Mouse (Mus musculus) embryonic facial prominence, embryonic 14.5 days (tissue): Measurements from ENCODE around the gene Dmac2. TPM values are rescaled to one million over a fixed set of nuclear protein-coding genes. Genes with fewer than 3 reads are reported as not detected.

ENCODE experiments used
- ATAC-seq: fragments of 200-750 bp; cut with Nextera tagmentation; 2 replicates; pipeline ENCODE4 v1.8.0; 2017; ENCODE audit warnings: low read depth, moderate number of reproducible peaks, moderate TSS enrichment
- DNase-seq: peaks from one replicate; pipeline ENCODE4 v3.0.0-alpha.2; 2015; ENCODE audit warnings: low spot score
- H3K27ac ChIP-seq: fragments of 300-500 bp; sonication (generic); replicated peaks from 2 replicates; pipeline ENCODE4 v1.5.1; 2014; ENCODE audit warnings: low read depth, mild to moderate bottlenecking, low read length, moderate library complexity
- H3K27me3 ChIP-seq: fragments of 300-500 bp; sonication (generic); replicated peaks from 2 replicates; pipeline ENCODE4 v1.6.1; 2014; ENCODE audit warnings: low read length; ENCODE audit not compliant: control insufficient read depth, insufficient read depth
- H3K36me3 ChIP-seq: fragments of 300-500 bp; sonication (generic); 2 replicates; pipeline ENCODE4 v1.6.1; 2014; ENCODE audit warnings: low read length, mixed read lengths; ENCODE audit not compliant: control insufficient read depth, insufficient read depth
- H3K4me1 ChIP-seq: fragments of 300-500 bp; sonication (generic); 2 replicates; pipeline ENCODE4 v1.6.1; 2014; ENCODE audit warnings: antibody characterized with exemption, low read length; ENCODE audit not compliant: control insufficient read depth, insufficient read depth
- H3K4me2 ChIP-seq: fragments of 300-500 bp; sonication (generic); 2 replicates; pipeline ENCODE4 v1.6.1; 2014; ENCODE audit warnings: low read depth, mild to moderate bottlenecking, low read length, moderate library complexity, mixed read lengths
- H3K4me3 ChIP-seq: fragments of 300-500 bp; sonication (generic); 2 replicates; pipeline ENCODE4 v1.5.1; 2014; ENCODE audit warnings: low read depth, mild to moderate bottlenecking, low read length
- H3K9ac ChIP-seq: fragments of 300-500 bp; sonication (generic); 2 replicates; pipeline ENCODE4 v1.6.1; 2014; ENCODE audit warnings: low read depth, mild to moderate bottlenecking, low read length, moderate library complexity, mixed read lengths
- H3K9me3 ChIP-seq: fragments of 300-500 bp; sonication (generic); 2 replicates; pipeline ENCODE4 v1.6.1; 2016; ENCODE audit warnings: low read length; ENCODE audit not compliant: control insufficient read depth
- WGBS: fragments of 180-500 bp; shearing (Covaris S2); extraction: QIAGEN DNeasy Blood & Tissue Kit; methylation state at CpG from one replicate; pipeline ENCODE4 v1.1.7; 2014; 5-methylcytosine and 5-hydroxymethylcytosine counted together
- polyA plus RNA-seq: library from polyadenylated mRNA; unstranded; fragments of >200 nt; fragmentation: Nextera tagmentation; extraction: Ambion mirVana; gene quantifications from 2 replicates; pipeline ENCODE4 v1.2.1, GENCODE M21; 2014

Gene Dmac2
- polyA plus RNA-seq, 1 experiment from 2014 or later, result 30.3 TPM

DNA sequence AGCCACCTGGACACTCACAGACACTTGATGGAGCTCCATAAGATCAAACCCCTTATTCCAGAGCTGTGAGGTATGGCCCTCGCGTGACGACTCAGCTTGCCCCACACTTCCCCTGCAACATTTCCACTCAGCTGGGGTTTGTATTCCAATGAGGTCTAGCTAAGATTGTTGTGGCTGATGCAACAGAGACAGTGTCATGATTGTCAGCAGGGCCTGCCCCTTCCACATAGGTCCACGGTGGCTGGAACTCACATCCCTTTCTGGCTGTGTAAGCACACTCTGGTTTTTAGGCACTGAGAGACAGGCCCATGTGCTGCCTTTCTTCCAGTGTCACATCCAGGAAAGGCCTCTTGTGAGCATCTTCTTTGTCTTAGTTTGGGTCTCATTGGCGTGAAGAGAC is 34.6 kb upstream of the Dmac2 start:
- Histone ChIP-seq H3K4me2 (no peak overlapping the region), H3K27ac (no peak overlapping the region), H3K36me3 (no peaks in the 10 kb centered on the region), H3K27me3 (no peaks in the 10 kb centered on the region), H3K9ac (no peak overlapping the region), H3K4me1 (no peaks in the 10 kb centered on the region), H3K4me3 (no peak overlapping the region), H3K9me3 (no peaks in the 10 kb centered on the region)
- ATAC-seq (no peak), DNase-seq (no peak)
- whole genome bisulfite sequencing, result 85% methylated on average over 5 of the region's 5 CpGs

- WGBS, result 76% methylated on average over 9 of the region's 9 CpGs
- H3K27me3 ChIP-seq, result no peaks in the 10 kb centered on the region
- DNase-seq, result no peak
- H3K4me2 ChIP-seq, result no peak overlapping the region
- H3K9ac ChIP-seq, result no peak overlapping the region
- no peak overlapping the region for H3K27ac ChIP-seq
- H3K4me1 ChIP-seq, result no peaks in the 10 kb centered on the region
- H3K4me3 ChIP-seq, result no peak overlapping the region
- no peaks in the 10 kb centered on the region for H3K9me3 ChIP-seq
- no peak for ATAC-seq
- no peaks in the 10 kb centered on the region for H3K36me3 ChIP-seq
Observed at GRCm38 (mm10) chr7:25585351-25586204, 33.6 kb upstream of the Dmac2 start.

DNA sequence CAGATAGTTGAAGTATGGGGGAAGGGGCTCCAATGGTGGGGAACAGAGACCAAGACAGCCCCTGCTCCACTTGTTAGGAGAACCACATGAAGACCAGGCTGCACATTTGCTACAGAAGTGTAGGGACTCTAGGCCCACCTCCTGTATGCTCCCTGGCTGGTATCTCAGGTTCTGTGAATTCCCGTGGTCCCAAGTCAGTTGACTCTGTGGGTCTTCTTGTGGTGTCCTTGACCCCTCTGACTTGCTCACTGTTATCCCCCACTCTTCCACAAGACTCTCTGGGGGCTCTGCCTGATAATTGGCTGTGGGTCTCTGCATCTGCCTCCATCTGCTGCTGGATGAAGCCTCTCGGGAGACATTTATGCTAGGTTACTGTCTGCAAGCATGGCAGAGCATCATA is 28.0 kb upstream of the Dmac2 start:
- no peaks in the 10 kb centered on the region for H3K4me1 ChIP-seq
- H3K9me3 ChIP-seq, result no peaks in the 10 kb centered on the region
- H3K4me2 ChIP-seq, result no peak overlapping the region
- H3K36me3 ChIP-seq, result no peaks in the 10 kb centered on the region
- H3K9ac ChIP-seq, result no peak overlapping the region
- ATAC-seq (no peak), DNase-seq (no peak)
- no peaks in the 10 kb centered on the region for H3K27me3 ChIP-seq
- H3K4me3 ChIP-seq, result no peak overlapping the region
- 91% methylated on average over 2 of the region's 2 CpGs for WGBS
- no peak overlapping the region for H3K27ac ChIP-seq

- no peaks in the 10 kb centered on the region for H3K4me1 ChIP-seq
- no peak overlapping the region for H3K27ac ChIP-seq
- no peak overlapping the region for H3K9ac ChIP-seq
- H3K27me3 ChIP-seq, result no peaks in the 10 kb centered on the region
- H3K36me3 ChIP-seq, result no peaks in the 10 kb centered on the region
- H3K4me2 ChIP-seq, result no peak overlapping the region
- no peak overlapping the region for H3K4me3 ChIP-seq
- ATAC-seq, result no peak
- WGBS, result 73% methylated on average over 3 of the region's 3 CpGs
- H3K9me3 ChIP-seq, result no peaks in the 10 kb centered on the region
- DNase-seq, result no peak
Observed at GRCm38 (mm10) chr7:25593859-25594258, 25.4 kb upstream of the Dmac2 start.

DNA sequence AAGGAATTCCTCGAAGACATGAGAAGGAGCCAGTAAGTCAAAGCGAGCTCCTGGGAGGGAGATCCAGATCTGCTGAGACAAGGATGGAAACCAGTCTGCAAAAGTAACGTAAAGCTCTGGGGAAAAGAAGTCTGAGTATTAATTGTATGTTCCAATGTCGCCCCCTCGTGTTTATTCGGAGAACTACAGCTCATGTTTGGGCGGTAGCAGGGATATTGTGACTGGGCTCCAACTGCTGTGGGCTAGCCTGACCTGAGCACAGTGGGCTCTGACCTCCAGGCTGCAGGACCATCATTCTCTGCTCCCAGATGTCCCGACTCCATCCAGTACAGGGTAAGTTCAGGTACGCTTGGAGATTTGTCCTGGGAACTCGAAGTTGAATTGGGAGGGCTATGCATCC is 19.6 kb upstream of the Dmac2 start:
- Histone ChIP-seq H3K4me1 (no peaks in the 10 kb centered on the region), H3K4me3 (no peak overlapping the region), H3K27me3 (no peaks in the 10 kb centered on the region), H3K4me2 (no peak overlapping the region), H3K9ac (no peak overlapping the region), H3K27ac (no peak overlapping the region), H3K36me3 (no peaks in the 10 kb centered on the region), H3K9me3 (no peaks in the 10 kb centered on the region)
- peak; percentile 68 for DNase-seq
- no peak for ATAC-seq
- WGBS, result 12% methylated on average over 10 of the region's 10 CpGs

- ATAC-seq (no peak), DNase-seq (no peak)
- 83% methylated on average over 11 of the region's 11 CpGs for WGBS
- Histone ChIP-seq H3K36me3 (no peaks in the 10 kb centered on the region), H3K9me3 (no peaks in the 10 kb centered on the region), H3K27ac (no peak overlapping the region), H3K4me3 (no peak overlapping the region), H3K4me2 (no peak overlapping the region), H3K4me1 (no peaks in the 10 kb centered on the region), H3K9ac (no peak overlapping the region), H3K27me3 (no peaks in the 10 kb centered on the region)
Observed at GRCm38 (mm10) chr7:25600666-25601065, 18.5 kb upstream of the Dmac2 start.

- Histone ChIP-seq H3K9ac (no peak overlapping the region), H3K9me3 (no peaks in the 10 kb centered on the region), H3K27ac (no peak overlapping the region), H3K4me3 (no peak overlapping the region), H3K27me3 (no peaks in the 10 kb centered on the region), H3K4me2 (no peak overlapping the region), H3K36me3 (no peaks in the 10 kb centered on the region), H3K4me1 (no peaks in the 10 kb centered on the region)
- WGBS, result 87% methylated on average over 16 of the region's 16 CpGs
- DNase-seq, result no peak
- no peak for ATAC-seq
Observed at GRCm38 (mm10) chr7:25601346-25601745, 17.9 kb upstream of the Dmac2 start.

DNA sequence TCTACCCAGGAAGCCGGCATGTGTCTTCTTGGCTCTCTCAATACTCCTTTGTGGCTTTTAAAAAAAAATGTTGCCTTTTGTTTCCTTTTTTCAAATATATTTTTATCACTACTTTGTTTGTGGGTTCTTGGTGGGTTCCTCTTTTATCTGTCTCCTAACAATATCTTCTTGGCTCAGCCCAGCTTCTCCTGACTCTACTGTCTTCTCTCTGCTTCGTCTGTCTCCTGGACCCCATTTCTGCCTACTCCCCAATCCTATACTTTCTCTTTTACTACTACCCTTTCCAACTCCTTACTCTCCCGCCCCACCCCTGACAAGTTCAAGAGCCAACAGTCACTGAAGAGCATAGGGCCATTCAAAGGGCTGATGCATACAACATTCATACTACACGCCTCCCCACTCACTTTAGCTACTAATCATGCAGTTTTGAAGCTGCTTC is 12.6 kb upstream of the Dmac2 start:
- DNase-seq (no peak), ATAC-seq (no peak)
- no peaks in the 10 kb centered on the region for H3K27me3 ChIP-seq
- no peak overlapping the region for H3K4me3 ChIP-seq
- H3K27ac ChIP-seq, result no peak overlapping the region
- no peaks in the 10 kb centered on the region for H3K4me1 ChIP-seq
- WGBS, result 80% methylated on average over 4 of the region's 4 CpGs
- H3K4me2 ChIP-seq, result no peak overlapping the region
- no peaks in the 10 kb centered on the region for H3K36me3 ChIP-seq
- H3K9ac ChIP-seq, result no peak overlapping the region
- H3K9me3 ChIP-seq, result no peaks in the 10 kb centered on the region

DNA sequence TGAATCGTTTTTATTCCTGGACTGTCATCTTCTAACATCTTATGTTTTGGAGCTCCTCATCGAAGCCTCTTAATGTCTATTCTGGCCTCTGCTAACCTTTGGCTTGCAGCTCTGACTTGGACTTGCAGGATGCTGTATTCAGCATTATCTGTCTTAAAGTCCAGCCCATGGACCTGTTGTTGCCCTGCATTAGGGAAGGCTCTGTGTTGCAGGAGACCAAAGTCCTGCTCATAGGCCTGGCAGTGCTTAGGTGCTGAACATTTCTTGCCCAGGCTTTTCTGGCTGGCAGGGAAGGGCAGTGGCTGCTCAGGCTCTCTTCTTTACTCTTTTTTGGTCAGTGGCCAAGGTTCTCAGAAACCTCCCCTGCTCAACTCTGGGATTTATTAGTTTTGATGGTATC is 12.0 kb upstream of the Dmac2 start:
- Histone ChIP-seq H3K27ac (no peak overlapping the region), H3K9me3 (no peaks in the 10 kb centered on the region), H3K4me2 (no peak overlapping the region), H3K4me1 (no peaks in the 10 kb centered on the region), H3K9ac (no peak overlapping the region), H3K36me3 (no peaks in the 10 kb centered on the region), H3K27me3 (no peaks in the 10 kb centered on the region), H3K4me3 (no peak overlapping the region)
- ATAC-seq (no peak), DNase-seq (no peak)
- WGBS, result 79% methylated on average over 2 of the region's 2 CpGs
